Mouse (Mus musculus): ENCODE measurements around the gene Gm49661. TPM values are rescaled to one million over a fixed set of nuclear protein-coding genes. Genes with fewer than 3 reads are reported as not detected.

The Gm49661 gene
- 1 to 10 TPM in 2 of 4 experiments, not detected in 2; 2.4 to 5.9 TPM for total RNA-seq (2022)

GRCm38 (mm10) chr8:84969241-84970134 is at the start of gene Gm49661, which contains the start of the genes Prdx2 and Rnaseh2a:
Gene Gm49661 (minus strand): TSS chr8:84969433.
Gene Prdx2 (plus strand): TSS chr8:84969587.
Gene Rnaseh2a (minus strand): TSS chr8:84969767.
- peak; percentile 75 for DNase-seq (ENCODE audit: low spot score)

DNA sequence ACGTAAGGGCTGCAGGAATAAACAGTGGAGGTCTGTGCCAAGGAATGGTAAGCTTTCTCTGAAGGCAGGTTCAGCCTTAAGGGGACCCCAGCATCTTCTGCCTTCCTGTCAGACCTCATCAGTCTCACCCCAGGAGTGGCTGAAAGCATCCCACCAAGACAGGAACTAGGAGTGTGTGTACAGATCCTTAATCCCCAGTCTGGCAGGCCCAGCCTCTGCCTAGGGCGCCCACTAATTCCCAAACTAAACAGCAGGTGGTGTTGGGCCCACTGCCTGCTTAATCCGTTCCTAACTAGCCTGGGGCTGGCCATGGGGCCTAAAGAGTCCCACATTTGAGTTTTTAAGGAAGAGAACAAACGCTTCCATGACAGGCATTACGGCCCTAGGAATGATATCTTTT is 48.0 kb upstream of the Gm49661 start:
- DNase-seq (ENCODE audit: low spot score), result no peak

DNA sequence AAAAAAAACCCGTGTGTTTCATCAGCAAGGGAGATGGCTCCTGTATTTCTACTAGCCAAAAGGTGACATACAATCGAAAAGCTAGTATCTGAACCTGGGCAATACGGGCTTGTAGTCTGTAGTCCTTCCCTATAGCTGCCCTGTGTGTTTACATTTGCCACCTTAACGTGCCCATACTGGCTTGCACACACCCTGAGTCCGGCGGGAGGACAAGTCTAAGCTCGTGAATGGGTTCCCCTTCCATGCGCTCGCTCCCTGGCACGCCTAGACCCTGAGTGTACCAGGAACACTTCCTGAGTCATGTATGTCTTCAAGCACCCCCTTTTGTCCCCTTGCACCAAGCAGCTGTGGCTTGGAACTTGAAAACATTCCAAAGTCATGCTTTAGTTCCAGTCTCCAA is 47.5 kb upstream of the Gm49661 start:
- no peak for DNase-seq (ENCODE audit: low spot score)

DNA sequence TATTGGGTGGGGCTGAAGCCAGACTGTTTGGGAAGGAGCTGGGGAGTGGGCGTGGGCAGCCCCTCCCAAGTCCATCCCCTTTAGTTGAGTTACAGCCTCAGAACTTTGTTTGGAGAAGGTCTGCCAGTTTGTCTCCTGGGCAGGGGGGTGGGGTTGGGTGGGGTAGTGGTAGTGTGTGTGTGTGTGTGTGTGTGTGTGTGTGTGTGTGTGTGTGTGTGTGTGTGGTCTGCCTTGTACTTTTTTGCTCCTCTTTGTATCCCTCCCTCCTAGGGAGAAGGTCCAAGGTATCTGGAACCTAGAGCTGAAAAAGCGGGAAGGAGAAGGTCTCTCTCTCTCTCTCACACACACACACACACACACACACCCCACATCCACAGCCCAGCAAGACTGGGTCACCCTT is 45.2 kb upstream of the Gm49661 start, which contains the start of gene Best2:
Best2 (minus strand) TSS at position 101 of the 400 bp plus-strand sequence.
- DNase-seq (ENCODE audit: low spot score), result no peak

GRCm38 (mm10) chr8:85013230-85013840 is 44.1 kb upstream of the Gm49661 start:
- no peak for DNase-seq (ENCODE audit: low spot score)

GRCm38 (mm10) chr8:85011242-85011641 is 42.0 kb upstream of the Gm49661 start:
- no peak for DNase-seq (ENCODE audit: low spot score)

DNA sequence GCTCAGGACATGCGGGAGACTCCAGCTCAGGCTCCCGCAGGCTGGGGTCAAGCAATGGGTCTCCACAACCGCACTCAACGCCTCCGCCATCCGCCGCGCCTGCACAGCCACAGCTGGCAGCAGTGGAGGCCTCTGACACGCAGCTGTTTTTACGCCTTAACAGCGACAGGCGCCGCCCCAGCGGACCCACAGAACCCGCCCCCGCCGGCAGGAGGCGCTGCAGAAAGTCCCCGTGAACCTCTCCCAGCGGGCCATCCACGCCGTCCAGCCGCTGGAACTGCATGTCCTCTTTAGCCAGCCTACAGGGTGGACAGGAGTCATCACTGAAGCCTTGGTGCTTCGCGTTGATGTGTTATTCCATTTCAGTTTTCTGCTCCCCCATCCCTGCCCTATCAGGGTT is 38.5 kb upstream of the Gm49661 start:
- DNase-seq (ENCODE audit: low spot score), result no peak

DNA sequence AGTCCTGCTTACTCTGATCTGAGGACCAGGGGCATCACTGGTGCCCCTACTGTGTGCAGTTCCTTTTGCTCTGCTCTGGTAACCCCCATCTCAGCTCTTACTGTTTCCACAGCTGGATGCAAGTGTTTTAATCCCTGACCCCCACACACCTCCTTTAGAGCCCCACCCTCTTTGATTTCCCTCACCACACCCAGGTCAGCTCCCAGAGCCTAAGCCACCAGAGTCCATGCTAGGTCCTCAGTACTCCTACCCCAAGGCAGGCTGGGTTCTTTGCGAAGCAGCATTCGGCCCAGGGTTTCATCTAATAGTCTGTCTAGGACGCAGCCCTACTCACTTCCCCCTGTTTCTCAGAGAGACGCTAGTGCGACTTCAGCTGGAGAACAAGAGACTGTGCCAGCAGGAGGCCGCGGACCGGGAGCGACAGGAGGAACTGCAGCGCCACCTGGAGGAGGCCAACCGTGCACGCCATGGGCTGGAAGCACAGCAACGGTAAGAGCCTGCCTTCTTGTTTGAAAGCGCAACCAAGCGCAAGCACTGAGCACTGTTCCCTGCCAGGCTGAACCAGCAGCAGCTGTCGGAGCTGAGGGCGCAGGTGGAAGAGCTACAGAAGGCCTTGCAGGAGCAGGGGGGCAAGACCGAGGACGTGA is 28.5 kb upstream of the Gm49661 start:
- peak; percentile 87 for DNase-seq (ENCODE audit: low spot score)

- no peak for DNase-seq (ENCODE audit: low spot score)
Observed at GRCm38 (mm10) chr8:84996978-84997377, 27.7 kb upstream of the Gm49661 start.

GRCm38 (mm10) chr8:84995680-84996079 is 26.4 kb upstream of the Gm49661 start:
- no peak for DNase-seq (ENCODE audit: low spot score)

- no peak for DNase-seq (ENCODE audit: low spot score)
Observed at GRCm38 (mm10) chr8:84994375-84994774, 25.1 kb upstream of the Gm49661 start.

GRCm38 (mm10) chr8:84990836-84991235 is 21.6 kb upstream of the Gm49661 start:
- DNase-seq (ENCODE audit: low spot score), result no peak

GRCm38 (mm10) chr8:84990349-84990748 is 21.1 kb upstream of the Gm49661 start, which contains the start of gene Hook2:
Gene Hook2 (plus strand): TSS chr8:84990603.
- peak; percentile 97 for DNase-seq (ENCODE audit: low spot score)

DNA sequence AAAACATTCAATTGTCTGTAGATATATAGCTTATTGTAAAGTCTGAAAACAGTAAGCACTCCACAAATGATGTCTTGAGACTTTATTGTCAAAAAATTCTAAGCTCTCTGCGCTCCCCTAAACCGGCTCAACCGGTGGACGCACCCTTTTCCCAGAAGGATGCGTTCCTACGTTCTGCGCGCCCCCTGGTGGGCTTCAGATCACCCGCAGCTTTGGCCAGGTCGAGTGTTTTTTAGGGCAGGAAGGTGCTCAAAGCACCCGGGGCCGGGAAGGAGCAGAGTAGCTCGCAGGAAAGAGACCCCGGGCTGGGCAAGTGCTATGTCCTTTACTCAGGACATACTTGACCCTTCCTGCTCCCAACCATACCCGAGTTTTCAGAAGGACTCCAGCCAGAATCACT is 20.6 kb upstream of the Gm49661 start:
- DNase-seq (ENCODE audit: low spot score), result peak; percentile 96

DNA sequence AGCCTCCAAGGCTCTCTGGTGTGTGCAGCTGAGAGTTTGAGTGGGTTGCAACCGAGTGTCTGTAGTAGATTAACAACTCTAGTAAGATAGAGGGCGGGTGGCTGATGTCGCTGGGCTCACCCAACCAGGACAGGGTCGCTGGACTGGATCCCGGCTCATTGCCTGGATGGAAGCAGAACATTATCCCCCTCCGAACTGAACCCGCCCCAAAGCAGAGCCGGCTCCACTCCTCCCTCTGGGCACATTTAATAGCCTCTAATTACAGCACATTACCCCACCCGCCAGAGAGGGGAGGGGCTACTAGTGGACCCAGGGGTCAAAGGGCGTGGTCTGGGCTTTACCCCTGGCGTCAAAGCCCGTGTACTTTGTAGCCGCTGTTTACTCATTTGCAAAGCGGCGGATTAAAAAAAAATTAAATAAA is 20.1 kb upstream of the Gm49661 start:
- DNase-seq (ENCODE audit: low spot score), result peak; percentile 70

- DNase-seq (ENCODE audit: low spot score), result no peak
Observed at GRCm38 (mm10) chr8:84987903-84988302, 18.7 kb upstream of the Gm49661 start.

- DNase-seq (ENCODE audit: low spot score), result no peak
Observed at GRCm38 (mm10) chr8:84987388-84987787, 18.2 kb upstream of the Gm49661 start.

DNA sequence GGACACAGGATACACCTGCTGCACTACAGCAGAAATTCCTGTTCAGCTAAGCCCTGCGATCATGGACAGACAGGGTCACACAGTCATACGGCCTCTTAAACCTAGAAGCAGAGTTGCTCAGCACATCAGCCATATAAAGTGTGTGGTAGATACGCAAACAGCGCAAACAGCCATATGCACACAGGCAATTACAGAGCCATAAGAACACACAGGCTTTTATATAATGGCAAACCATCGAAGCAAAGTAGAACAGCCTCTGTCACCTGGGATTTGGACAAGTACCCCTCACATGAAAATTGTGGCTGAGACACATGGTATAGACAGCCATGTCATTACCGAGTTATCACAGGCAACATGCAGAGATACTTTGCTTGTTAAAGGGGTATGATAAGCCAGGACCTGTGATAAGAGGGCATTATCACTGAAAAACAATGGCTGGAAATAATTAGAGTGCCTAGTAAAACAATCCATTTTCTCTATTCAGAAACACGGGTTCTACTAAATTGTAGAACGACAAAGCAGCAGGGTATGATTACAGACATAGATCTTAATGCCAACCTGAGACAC is 17.2 kb upstream of the Gm49661 start:
- no peak for DNase-seq (ENCODE audit: low spot score)

DNA sequence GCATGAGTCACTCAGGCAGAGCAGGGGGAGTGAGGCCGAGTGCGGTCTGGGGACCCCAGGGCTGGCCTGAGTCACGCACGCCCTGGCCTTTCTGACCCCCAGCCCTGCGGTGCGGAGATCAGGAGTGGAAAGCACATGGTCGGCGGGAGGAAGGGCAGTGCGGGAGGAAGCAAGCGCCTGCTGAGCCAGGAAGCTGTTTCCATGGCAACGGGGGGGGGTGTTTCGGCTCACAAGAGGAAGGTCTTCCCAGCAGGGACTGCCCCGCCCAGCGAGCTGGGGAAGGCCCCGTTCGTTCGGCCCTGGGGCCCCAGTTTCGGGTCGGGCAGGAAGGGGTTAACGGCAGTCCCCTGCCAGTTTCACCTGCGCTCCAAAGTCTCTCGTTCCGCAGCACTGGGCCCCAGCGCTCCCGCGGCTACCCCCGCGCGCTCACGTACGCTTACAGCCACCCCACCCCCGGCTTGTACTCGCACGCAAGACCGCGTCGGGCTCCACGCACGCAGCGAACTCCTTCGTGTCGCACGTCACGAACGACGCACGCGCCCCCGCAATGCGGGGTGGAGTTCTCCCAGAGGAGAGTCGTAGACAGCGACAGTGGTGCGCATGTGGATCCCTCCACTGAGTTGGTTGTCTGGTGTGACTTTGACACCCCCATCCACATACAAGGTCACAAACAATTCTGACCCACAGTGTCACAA is 16.6 kb upstream of the Gm49661 start:
- peak; percentile 89 for DNase-seq (ENCODE audit: low spot score)

- DNase-seq (ENCODE audit: low spot score), result no peak
Observed at GRCm38 (mm10) chr8:84985049-84985683, 15.9 kb upstream of the Gm49661 start.
